Comparison of ENCODE assay signal across 19 mouse cellular contexts in genomic region chr2:48629106-48630050, GRCm38 (mm10).
DNase-seq lines count a peak whose midpoint lies in the region; ATAC-seq lines count a peak whose summit lies in the region.
"Had no signal": no experiment of that assay in that cellular context is flagged by ENCODE, and none has a peak within 500 bp of the region (broad histone marks: within the 10 kb centered on the region; RNA-seq: fewer than 3 reads in every experiment).

No protein-coding gene starts in this region.

- ATAC-seq in forebrain, embryonic 12.5 days (ENCODE audit: low FRiP score), result peak; percentile 68; the same call in 1 of the 2 replicates
- peak; percentile 72 for ATAC-seq in hindbrain, embryonic 13.5 days (ENCODE audit: low FRiP score)
- ATAC-seq in midbrain, embryonic 15.5 days (replicated peaks), result peak; percentile 58; the same call in 1 of the 2 replicates
- ATAC-seq: lung, postnatal 0 days had no signal

- intact Hi-C loops in left cerebral cortex, postnatal 14 days (cut with DNase I), result no loop called here

- peak; percentile 11 for DNase-seq in brain, adult 2 months (ENCODE audit: low read depth, low spot score)
- DNase-seq in ovary, adult 18-20 months (ENCODE audit: low spot score), result no peak
- DNase-seq in layer of hippocampus, adult 18-20 months (ENCODE audit: low spot score in 2 of 2), result no peak
- DNase-seq in left cerebral cortex, postnatal 14 days (ENCODE audit: low spot score in 2 of 2), result no peak
- DNase-seq: B cell, adult 2 months; cerebellum, adult 11 months; gastrocnemius, postnatal 10 days; kidney, adult 11 months; kidney, postnatal 25 days; retina, postnatal 1 day; spleen, adult 18-20 months; thymus, postnatal 36 days had no signal

- no peaks in the 10 kb centered on the region for H3K27me3 ChIP-seq in forebrain, embryonic 12.5 days
- no peaks in the 10 kb centered on the region for H3K27me3 ChIP-seq in hindbrain, embryonic 13.5 days
- no peaks in the 10 kb centered on the region for H3K27me3 ChIP-seq in midbrain, embryonic 15.5 days (replicated peaks)

- H3K4me3 ChIP-seq in forebrain, embryonic 12.5 days (replicated peaks), result no peak overlapping the region
- no peak overlapping the region for H3K4me3 ChIP-seq in hindbrain, embryonic 13.5 days
- no peak overlapping the region for H3K4me3 ChIP-seq in midbrain, embryonic 15.5 days
- H3K4me3 ChIP-seq: limb, embryonic 10.5 days had no signal

- H3K4me2 ChIP-seq in forebrain, embryonic 12.5 days, result no peak overlapping the region
- H3K4me2 ChIP-seq in hindbrain, embryonic 13.5 days, result peak overlapping the region; percentile 26; the same call in 1 of the 2 replicates
- H3K4me2 ChIP-seq in midbrain, embryonic 15.5 days, result no peak overlapping the region
- H3K4me2 ChIP-seq: heart, embryonic 11.5 days had no signal

- no peaks in the 10 kb centered on the region for H3K9me3 ChIP-seq in forebrain, embryonic 12.5 days
- no peaks in the 10 kb centered on the region for H3K9me3 ChIP-seq in hindbrain, embryonic 13.5 days
- no peaks in the 10 kb centered on the region for H3K9me3 ChIP-seq in midbrain, embryonic 15.5 days
- H3K9me3 ChIP-seq: limb, embryonic 10.5 days had no signal

- H3K36me3 ChIP-seq in forebrain, embryonic 12.5 days (replicated peaks), result no peaks in the 10 kb centered on the region
- H3K36me3 ChIP-seq in hindbrain, embryonic 13.5 days, result no peaks in the 10 kb centered on the region
- H3K36me3 ChIP-seq in midbrain, embryonic 15.5 days (replicated peaks), result no peaks in the 10 kb centered on the region
- H3K36me3 ChIP-seq: limb, embryonic 10.5 days had no signal

- peaks cover 19% of the 10 kb centered on the region for H3K4me1 ChIP-seq in forebrain, embryonic 12.5 days
- H3K4me1 ChIP-seq in hindbrain, embryonic 13.5 days (replicated peaks), result peaks cover 6% of the 10 kb centered on the region
- H3K4me1 ChIP-seq in midbrain, embryonic 15.5 days, result peaks cover 7% of the 10 kb centered on the region; the same call in 1 of the 2 replicates
- H3K4me1 ChIP-seq: limb, embryonic 10.5 days had no signal

- WGBS in forebrain, embryonic 12.5 days, result 33% methylated on average over 9 of the region's 9 CpGs
- 27% methylated on average over 9 of the region's 9 CpGs for WGBS in hindbrain, embryonic 13.5 days
- WGBS in midbrain, embryonic 15.5 days, result 32% methylated on average over 9 of the region's 9 CpGs

- H3K27ac ChIP-seq in forebrain, embryonic 12.5 days, result peak overlapping the region; percentile 33
- H3K27ac ChIP-seq in hindbrain, embryonic 13.5 days, result no peak overlapping the region
- H3K27ac ChIP-seq in midbrain, embryonic 15.5 days, result 0 out of 2 replicates have a peak overlapping the region, but pooled peaks have one; percentile 12
- H3K27ac ChIP-seq: limb, embryonic 10.5 days; liver, embryonic 14.5 days had no signal

- H3K9ac ChIP-seq in forebrain, embryonic 12.5 days, result no peak overlapping the region
- H3K9ac ChIP-seq in hindbrain, embryonic 13.5 days, result peak overlapping the region; percentile 29; the same call in 1 of the 2 replicates
- no peak overlapping the region for H3K9ac ChIP-seq in midbrain, embryonic 15.5 days
- H3K9ac ChIP-seq: liver, embryonic 14.5 days had no signal
